Mouse (Mus musculus) c-Kit-positive CD71-positive TER-119-negative erythroid progenitor cells, embryonic 14.5 days (primary cell): ENCODE measurements around the gene Rpp25l.
A peak's percentile ranks its signal among the peaks of the same experiment; 100 is the strongest.
"Not testable (repeated sequence)": the region's sequence is repeated elsewhere in the genome, so short reads cannot be mapped to it uniquely, and the experiment has no call there.

Experiments used
- DNase-seq: peaks from one replicate; pipeline ENCODE4 v3.0.0-alpha.2; 2013; ENCODE audit warnings: low read depth

Rpp25l gene

GRCm38 (mm10) chr4:41737602-41738255 is 24.4 kb upstream of the Rpp25l start:
- DNase-seq, result no peak

DNA sequence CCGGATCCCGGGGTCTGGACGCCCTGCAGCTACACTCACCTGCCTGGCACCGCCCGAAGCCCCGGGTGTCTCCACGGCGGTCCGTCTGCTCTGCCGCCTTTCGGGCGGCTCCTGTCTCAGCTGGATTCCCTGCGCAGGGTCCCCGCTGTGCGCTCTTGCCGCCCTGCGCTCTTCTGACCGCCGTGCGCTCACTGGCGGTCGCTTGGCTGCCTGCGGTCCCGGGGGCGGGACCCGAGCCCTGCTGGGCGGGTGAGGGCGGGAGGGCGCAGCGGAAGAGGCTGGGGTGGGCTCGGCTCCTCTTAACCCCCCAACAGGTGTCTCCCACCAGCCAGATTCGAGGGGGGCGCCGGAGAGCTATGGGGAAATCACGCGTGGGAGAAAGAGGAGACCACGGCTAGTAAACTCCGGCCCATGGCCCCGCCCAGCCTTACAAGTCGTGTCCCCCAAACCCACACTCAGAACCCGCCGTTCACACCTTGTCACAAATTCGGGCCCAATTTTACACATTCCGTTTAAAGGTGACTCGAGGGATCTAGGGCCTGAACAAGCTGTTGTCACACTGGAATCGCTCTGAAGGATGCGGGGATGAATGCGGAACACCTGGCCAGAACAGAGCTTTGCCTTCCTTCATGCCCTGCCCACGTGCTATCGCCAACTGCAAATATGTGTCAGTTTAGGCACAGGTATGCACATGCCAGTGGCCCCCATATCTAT is 17.9 kb upstream of the Rpp25l start, which contains the start of gene Arid3c:
TSS of gene Arid3c (minus strand) at position 91 of the 714 bp plus-strand sequence.
- no peak for DNase-seq

DNA sequence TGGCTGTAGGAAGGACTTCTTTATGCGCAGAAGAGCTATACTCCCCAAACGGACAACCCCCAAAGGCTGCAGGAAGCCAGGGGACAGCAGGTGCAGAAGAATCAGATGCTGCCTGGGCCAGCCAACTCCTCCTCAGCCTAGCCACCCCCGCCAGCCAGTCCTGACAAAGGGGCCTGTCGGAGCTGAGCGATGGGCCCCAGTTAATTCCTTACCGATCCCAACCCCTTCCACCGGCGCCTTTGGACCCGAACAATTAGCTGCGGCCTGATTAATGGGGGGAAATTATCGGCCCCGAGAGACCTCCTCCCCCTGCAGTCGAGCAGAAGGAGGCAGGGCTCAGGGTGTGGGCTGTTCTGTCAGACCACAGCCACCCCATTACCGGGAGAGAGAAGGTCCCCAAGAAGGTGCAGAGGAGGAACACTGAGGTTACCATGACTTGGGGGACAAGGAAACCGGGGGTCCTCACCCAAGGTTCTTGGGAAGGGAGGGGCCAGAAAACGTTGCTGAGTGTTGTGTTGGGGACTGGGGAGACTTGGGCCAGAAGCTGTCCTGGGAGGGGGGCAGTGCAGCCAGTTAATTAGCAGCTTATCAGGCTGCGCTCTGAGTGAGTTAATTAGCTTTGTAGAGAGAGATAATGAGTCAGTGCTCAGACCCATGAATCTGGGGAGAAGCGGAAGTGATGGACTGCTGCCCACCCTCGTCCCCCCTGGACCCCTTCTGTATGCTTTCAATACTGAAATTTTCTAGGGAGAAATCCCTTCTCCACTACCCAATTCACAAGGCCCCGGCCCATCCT is 13.7 kb upstream of the Rpp25l start:
- DNase-seq, result no peak

DNA sequence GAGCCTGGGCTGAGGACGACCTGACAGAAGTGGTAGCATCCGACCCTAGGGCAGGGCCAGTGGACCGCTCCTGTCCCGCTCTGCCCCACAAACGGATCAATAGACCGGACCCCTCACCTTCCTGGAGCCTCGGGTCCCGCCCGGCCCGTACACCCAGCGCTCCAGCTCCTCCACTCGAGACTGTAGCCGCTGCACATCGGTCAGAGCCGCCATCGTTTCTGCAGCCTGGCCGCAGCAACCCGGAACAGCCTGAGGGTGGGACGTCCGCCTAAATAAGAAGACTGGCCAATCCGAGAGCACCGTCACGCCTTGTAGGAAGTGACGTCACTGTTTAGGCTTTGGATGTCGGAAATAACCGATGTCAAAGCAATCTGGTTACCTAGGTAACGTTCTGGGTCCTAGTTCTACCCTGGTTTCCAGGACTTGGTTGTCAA is 9.6 kb upstream of the Rpp25l start, which contains the start of gene Dctn3:
TSS of gene Dctn3 (minus strand) at position 253 of the 434 bp plus-strand sequence.
- DNase-seq, result peak; percentile 89

DNA sequence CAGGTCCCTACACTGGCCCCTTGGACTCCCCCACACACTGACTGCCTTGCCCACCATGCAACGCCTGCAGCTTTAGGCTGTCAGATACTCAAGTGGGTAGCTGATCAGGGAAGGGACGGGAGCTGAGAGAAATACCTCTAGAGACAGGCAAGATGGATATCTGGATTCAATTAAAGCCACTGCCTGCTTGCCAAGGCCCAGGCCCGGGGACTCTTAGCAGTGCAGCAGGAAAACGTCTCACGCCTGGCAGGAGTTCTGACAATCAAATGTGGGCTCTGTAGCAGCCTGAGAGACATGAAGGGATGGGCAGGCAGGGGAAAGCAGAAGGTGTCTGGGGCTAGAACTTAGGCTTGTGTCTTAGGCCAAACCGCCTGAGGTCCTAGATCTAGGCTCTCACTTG is 3.5 kb upstream of the Rpp25l start:
- no peak for DNase-seq

DNA sequence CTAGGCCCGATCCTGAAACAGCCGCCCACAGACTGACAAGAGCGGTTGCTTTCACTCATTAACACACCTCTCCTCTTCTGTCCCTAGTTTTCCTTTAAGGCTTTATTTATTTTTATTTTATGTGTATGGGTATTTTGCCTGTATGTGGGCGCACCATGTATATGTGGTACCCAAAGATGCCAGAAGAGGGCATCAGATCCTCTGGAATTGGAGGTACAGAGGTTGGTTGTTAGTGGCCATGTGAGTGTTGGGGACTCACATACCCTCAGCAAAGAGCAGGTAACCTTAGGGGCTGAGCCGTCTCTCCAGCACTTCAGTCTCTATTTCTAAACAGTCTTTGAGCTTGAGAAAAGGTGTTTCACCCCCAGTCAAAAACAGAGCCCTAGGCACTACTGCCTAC is 2.3 kb upstream of the Rpp25l start:
- DNase-seq, result no peak

GRCm38 (mm10) chr4:41715082-41715481 is 1.7 kb upstream of the Rpp25l start:
- DNase-seq, result no peak

- DNase-seq, result peak; percentile 71
Measured at GRCm38 (mm10) chr4:41714276-41714675, 942 bp upstream of the Rpp25l start.

DNA sequence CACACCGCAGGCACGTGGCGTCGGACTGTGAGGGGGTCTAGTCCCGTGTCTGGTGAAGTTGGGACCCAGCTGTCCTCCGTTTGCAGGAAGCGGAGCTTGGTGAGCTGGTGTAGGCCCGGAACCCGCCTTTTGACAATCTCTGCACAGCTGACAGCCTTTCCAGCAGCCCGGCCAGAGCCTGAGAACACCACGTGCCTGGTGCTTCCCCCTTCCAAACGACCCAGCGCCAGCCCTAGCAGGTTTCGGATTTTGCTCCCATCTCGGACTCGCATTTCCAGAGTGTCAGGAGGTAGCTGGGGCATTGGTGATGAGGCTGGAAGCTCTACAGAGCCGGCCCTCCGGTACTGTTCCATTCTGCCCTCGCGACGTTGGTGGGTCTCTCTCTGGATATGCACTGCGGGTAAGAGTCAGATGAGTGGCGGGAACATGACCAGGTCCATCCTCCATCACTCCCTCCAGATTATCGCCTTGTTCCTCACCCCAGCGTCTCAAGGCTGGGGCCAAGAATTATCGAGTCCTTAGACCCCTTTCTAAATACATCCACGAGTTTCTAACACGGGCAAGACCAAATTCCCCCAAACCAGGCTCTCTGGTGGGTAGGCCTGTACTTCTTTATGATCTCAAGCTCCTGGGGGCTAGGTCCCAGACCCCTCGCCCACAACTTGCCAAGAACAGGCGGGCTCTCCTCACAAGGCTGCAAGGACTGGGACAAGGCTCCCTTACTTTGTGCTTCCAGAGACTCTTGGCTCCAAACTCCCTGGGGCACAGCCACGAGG is 725 bp downstream of the Rpp25l start:
- no peak for DNase-seq

- DNase-seq, result no peak
Measured at GRCm38 (mm10) chr4:41711705-41712375, 1.5 kb downstream of the Rpp25l start.

DNA sequence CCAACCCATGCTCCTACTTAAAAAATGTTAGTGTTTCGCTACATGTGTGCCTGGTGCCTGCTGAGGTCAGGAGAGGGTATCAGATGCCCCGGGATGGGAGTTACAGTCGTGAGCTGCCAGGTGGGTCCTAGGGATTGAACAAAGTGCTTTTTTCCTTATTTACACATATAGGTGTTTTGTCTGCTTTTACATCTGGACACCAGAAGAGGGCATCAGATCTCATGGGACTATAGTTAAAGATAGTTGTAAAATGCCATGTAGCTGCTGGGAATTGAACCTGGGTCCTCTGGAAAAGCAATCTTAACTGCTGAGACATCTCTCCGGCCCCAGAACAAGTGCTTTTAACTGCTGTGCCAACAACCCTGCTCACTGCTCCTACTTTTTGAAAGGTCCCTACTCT is 3.1 kb downstream of the Rpp25l start:
- no peak for DNase-seq

DNA sequence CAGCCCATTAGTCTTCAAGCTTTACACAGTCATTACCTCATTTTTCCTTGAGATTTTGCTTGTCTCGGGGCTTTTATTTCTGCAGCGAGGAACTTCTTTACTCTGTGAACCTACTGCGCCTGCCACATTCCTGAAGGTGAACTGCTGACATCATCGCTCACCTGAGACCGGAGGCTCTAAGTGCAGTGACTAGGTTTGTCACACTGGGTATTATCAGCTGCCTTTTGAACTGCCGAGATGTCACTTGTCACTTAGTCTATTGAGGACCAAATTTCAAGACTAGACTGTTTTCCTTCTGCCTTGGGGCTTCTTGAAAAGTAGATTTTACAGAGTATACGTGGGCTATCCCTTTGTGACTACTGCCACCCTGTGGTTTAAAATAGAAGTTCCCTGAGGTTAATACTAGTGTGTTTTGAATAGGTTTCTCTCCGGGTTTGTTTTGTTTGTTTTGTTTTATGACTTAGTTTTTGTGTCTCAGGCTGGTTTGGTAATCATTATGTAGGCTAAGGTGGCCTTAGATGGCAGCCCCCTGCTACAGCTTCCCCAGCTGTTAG is 5.1 kb downstream of the Rpp25l start:
- DNase-seq, result peak; percentile 53

- peak; percentile 61 for DNase-seq
Measured at GRCm38 (mm10) chr4:41707011-41707535, 6.3 kb downstream of the Rpp25l start.

DNA sequence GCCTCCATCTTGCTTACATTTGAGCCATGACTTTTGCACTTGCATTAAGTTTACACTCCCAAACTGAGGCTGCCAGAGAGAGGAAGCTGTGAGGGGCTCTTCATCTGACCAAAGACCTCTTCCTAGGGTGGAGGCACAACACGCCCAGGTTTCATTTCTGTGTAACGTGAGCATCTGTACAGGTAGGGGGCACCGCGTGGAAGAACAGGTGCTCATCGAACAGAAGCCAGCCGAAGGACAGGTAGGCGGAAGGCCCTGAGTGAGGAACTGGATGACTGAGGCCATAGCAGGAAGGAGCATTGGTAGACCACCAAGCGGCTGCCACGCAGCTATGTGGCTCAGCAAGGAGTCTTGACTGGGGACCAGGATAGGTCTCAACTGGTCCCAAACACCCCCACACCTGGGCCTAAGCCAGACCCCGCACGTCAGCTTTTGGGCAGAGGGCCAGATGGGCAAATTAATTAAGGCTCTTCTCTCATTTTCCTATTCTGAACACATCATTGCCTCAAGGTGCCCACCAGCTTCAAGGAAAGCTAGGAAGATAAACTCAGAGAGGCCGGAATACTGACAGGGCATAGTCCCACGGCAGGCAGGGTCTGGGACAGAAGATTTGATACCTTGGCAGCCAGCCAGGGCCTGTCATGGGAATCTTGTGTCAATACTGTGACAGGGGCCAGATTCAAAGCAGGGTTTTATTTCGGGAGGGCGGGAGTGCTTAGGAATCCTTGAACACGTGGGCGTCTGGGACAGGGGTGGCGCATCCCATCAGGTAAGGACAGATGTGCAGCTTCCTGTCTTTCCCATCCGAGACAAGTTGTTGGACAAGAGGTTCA is 7.2 kb downstream of the Rpp25l start:
- DNase-seq, result no peak

DNA sequence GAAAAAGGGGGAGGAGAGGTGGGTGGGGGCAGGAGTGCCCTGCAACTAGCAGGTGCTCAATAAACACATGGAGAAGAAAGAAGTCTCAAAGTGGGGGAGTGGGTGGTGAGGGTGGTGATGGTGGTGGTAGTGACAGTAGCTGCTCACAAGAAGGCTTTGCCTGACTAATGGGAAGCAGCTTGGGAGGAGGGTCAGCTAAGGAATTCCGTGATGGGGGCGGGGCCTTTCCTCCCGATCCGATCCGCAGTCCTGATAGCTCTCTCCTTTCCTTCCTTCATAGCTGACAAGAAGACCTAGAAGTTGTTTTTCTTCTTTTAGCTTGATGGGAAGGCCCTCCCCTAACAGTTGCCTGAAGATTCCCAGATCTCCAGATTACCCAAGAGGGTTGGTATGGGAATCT is 8.7 kb downstream of the Rpp25l start:
- DNase-seq, result no peak

DNA sequence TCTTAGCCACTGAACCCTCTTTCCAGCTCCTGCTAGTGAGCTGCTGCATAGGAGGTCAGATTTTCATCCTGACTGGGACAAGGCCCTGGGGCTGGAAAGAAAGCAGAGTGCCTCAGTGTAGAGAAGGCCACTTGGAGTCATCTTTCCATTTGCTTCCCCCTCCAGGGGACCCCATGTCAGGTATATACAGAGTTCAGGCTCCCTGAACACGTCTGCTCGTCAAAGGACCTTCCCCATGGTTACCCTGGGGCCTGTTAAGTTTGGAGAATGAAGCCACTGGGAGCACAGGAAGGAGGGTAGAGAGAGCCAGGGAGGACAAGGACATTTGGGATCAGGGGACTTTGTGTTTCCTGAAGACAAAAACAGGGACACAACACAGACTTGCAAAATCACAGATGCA is 11.1 kb downstream of the Rpp25l start:
- DNase-seq, result not testable (repeated sequence)

DNA sequence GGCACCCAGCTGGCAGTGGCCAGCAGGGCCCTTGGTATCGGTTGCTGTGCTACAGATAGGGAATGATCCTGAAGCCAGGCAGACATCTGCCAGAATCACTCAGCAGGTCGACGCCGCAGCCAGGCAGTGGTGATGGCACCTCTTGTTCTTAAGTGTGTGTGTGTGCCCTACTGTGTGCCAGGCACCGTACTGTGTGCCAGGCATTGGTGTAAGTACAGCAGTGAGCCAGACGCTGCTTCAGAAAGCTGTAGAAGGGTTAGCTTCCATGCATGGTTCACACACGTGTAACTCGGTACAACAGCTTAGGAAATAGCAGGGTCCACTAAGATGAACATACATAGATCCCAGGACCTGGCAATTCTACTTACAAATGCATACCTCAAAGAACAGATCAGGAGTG is 13.1 kb downstream of the Rpp25l start:
- DNase-seq, result not testable (repeated sequence)

GRCm38 (mm10) chr4:41699783-41700182 is 13.6 kb downstream of the Rpp25l start, which contains the start of gene Il11ra1:
TSS of gene Il11ra1 (plus strand) at chr4:41699989.
- DNase-seq, result not testable (repeated sequence)

- DNase-seq, result not testable (repeated sequence)
Measured at GRCm38 (mm10) chr4:41698421-41699016, 14.8 kb downstream of the Rpp25l start.
